Mouse (Mus musculus) liver (tissue): ENCODE measurements around the gene Ldlrad3.

Experiments used
- DNase-seq: peaks from one replicate; pipeline ENCODE4 v3.0.0-alpha.2; 2020; ENCODE audit warnings: mixed read lengths

Gene Ldlrad3

DNA sequence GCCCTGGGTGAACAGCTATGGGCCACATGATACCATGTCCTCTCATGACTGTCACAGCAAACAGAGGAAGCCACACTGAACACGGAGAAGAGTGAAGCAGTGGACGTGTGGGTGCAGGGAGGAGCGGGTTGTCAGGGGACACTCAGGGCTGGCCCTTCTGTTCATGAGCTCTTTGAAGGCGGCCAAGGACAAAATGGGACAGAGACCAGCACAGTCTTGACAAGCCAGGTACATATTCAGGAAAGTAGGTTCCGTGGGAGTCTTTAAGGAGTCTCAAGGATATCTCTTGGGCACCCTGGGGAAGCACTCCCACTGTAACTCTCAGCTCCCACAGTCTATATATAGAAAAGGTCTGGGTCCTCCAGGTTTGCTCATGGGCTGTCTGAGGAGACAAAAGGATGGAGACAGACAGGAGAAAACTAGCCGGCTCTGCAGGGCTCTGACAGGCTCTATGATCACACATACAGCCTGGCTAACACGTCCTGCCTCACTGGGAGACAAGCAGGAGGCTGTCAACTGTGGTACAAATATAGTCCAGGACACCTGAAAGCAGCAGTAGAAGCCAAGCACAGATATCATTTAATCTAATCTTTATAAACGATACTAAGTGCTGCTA, 121.3 kb downstream of the Ldlrad3 start:
- DNase-seq: no peak

DNA sequence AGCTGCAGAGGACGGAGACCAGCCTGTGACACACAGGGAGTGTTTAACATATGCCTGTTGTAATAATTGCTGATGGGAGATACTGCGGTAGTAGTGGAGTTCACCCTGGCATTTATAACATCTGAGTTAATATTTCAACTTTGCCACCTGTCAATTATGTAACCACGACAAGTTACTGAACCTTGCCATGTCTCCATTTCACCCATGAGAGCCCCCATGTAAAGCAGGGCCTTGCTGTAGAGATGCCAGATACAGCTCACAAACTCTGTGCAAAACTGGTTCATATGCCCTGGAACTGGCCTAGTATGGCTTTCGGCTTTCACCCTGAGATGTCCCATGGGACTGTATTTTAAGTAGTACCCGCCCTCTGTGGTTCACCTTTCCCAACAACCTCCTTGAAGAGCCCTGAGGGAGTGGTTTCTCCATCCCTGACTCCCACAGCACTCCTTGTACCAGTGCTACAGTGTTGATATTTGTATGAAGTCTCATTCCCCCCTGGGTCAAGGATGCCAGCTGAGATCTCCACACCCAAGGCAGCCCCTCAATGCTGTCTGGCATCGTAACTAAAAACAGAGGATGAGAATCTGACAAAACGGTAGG, 122.2 kb downstream of the Ldlrad3 start:
- no peak for DNase-seq

DNA sequence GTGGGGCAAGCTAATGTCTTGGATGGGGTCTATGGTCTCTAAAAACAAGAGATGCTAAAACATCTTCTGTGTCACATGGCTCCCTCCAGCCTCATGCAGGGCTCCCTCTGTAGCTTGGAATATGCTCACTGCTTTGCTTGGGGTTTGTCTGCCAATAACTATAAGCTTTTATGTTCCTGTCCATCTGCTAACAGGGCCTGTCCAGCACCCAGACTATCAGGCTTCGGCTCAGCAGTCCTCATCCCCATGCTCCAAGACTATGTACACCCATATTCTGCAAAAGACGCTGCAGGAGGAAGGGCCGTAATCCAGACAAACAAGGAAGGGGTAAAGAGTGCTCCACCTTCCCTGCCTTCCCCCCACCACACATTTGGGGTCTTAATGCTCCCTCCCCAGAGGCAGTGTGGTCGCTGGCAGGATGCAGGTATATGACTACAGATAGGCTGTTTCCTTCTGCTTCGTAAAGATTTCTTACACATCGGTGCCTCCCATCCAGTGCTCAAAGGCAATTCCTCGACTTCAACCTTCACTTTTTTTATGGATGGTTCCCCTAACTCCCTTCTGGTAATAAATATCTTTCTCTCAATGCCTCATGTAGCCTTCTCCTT, 123.2 kb downstream of the Ldlrad3 start:
- DNase-seq: no peak

DNA sequence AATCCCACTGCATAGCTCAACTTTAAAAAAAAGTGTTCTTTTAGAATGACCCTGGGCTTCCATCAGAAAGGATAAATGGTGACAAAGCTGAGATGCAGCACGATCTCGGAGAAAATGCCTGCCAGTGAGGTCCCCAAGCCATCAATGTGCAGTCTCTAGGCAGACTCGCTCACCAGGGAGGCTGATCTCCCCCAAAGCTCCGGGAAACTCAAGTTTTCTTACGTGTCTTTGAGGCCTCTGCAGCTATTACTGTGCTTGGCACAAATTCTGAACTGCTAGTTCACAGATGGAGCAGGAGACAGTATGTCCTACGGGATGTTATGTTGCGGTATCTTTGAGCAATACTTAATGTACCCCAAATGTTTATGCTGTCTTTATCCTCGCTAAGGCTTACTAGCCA, 124.3 kb downstream of the Ldlrad3 start:
- DNase-seq: no peak

DNA sequence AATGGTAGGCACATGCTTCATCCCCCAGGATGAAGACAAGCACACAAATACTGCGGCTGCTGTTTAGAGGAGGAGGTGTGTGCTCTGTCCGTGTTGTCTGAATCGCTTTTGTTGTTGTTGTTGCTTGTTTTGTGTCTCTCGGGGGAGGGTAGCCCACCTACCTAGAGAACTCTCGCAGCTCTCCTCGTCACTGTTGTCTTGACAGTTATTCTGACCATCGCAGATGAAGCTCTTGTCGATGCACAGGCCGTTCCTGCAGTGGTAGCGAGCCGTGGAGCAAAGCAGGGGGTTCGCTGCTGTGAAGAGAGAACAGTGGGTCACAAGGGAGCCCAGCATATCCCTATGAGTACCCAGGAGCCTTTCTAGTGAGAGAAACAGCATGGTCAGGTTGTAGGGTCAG, 128.4 kb downstream of the Ldlrad3 start:
- no peak for DNase-seq

DNA sequence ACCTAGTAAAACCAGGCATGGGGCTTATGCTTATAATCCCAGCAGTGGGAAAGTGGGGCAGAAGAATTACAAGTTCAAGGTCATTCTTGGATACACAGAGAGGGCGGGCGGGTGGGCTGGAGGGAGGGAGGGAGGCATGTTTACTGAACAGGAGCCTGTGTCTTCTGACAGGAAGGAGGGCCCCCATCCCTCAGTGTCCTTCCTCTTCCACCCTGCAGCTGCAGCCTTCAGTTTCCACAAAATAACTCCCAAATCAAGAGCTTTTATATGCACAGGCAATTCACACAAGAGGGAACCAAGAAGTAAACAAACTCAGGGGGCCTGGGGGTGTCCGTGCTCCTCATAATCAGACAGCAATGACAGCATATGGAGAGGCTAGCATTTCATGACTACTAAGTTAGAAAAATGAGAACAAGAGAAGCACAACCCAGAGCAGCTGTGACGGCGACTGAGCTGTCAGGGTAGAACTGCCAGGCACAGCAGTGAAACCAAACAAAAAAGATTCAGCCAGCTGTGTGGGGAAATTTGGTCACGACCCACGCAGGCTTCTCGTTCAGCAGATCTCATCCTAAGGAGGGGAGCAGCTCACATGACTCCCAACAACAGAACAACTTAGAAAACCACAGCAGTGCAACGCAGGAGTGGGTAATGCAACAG, 129.0 kb downstream of the Ldlrad3 start:
- DNase-seq: no peak

DNA sequence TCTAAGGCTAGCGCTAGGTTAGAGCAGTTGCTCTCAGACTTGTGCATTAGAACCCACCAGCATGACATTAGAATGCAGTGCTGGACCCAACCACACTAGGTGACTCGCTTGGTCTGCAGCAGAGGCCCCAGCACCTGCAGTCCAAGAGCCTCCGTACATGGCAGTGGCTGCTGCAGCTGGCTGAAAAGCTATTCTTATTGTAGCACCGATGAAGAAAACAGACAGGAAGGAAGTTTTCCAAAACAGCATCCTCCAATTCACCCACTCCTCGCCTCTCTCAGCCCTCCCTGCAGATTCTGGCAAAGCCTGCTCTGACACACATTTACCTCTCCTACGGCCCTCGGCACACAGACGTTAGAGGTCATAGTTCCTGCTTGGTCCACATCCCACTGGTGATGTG, 130.0 kb downstream of the Ldlrad3 start:
- no peak for DNase-seq

DNA sequence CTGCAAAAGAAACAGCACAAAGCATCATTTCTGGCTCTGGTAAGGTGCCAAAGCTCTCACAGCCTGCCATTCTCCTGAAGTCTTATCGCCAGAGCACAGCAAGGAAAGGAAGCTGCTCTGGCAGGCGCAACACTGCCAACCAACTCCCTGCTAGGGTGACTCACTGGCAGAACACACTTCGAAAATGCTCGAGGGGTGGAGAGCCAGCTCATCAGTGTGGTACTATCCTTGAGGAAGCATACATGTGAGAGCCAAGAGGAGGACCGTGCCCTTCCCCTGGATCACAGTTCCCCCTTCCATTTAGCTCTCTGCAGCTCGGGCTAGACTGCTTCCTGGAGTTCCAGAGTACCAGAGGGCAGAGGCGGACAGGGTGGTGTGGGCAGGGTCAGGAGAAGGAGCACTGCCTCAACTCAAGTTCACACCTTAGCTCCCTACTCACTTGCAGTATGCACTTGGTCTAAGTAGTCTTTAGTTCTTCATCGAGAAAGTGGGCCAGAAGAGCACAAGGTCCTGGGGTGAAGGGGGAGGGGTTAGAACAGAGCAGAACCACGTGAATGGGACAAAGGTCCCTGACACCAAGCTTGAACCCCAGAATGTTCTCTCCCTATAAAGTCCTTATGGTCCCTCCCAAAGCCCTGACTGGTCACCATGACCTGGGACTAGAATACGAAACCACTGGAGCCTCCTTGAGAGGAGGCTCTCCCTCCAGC, 133.1 kb downstream of the Ldlrad3 start:
- DNase-seq: no peak

DNA sequence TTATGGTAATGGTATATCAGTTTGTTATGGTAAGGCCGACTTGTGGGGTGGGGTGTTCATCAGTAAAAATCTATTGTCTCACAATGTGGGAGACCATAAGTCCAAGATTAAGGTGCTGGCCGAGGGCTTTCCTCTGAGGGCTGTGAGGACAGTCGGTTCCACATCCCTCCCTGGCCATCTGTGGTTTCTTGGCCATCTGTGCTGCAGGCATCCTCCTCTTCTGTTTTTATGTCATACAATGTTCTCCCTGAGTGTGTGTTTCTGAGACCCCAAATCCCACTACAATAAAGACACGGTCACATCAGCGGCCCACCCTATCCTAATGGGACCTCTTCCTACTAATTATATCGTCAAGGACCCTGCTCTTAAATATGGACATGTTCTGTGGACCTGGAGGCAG, 133.8 kb downstream of the Ldlrad3 start:
- DNase-seq: no peak

DNA sequence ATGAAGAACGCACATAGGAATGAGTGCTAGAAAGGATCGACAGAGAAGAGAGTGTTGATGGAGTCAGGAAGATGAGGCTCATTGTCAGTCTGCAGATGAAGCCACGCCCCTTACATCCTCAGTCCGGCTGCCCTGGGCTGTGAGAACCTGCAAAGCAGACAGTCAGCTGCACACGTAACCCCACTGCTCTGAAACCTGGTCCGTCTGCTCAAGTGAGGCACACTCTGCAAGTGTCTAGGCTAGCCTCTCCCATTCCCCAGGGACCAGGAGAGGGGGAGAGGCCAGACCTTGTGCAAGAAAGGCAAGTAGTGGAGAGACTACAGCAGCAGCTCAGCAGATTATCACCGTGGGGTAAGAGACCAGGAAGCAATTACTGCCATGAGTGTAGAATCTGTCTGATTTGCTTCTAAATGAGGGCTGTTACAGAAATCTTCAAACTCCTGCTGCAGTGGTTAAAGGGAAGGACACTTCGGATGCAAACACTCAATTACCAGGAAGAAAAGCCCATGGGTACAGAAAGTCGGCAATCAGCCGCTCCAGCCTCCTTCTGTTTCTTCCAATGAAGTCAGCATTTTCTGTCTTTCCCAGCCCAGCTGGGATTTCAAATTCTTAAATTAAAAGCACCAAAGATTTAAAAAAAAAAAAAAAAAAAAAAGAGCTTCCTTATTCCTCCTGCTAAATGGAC, 136.2 kb downstream of the Ldlrad3 start:
- no peak for DNase-seq

DNA sequence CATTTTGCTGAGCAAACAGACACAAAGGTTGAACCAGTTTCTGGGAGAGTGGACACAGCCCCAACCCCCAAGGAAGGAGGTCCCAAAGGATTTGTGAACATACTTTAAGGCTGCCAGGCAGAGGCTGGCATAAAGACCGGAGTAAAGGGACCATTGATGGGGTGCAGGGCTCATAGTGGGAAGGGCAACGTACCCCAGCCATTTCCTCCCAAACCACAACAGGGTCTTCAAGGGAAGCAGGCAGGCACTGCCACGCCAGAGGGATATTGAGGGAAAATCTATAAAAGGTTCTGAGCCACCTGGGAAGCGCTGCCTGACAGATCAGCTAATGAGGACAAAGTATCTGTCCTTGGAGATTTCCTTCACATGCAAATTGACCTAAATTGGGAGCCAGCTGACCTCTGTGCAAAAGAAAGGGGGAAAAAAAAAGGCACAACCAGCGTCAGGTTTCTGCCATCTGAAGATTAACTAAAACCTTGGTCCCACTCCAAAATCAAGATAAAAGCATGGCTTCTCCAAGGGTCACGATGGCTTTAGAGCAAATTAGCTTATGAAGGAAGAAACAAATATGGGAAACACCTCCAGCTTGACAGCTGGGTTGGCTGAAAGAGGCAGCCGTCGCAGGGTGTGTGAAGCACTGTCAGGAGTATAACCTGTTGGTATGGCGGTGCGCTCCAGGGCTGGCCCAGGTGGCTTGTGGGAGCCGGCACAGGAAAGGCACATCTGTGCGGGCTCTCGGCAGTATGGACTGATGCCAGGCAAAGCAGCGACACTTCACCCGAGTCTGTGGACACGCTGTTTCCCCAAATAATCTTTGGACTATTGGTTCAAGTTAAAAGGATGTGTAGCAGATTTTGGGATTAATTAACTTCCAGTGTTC, 137.6 kb downstream of the Ldlrad3 start:
- DNase-seq: no peak

DNA sequence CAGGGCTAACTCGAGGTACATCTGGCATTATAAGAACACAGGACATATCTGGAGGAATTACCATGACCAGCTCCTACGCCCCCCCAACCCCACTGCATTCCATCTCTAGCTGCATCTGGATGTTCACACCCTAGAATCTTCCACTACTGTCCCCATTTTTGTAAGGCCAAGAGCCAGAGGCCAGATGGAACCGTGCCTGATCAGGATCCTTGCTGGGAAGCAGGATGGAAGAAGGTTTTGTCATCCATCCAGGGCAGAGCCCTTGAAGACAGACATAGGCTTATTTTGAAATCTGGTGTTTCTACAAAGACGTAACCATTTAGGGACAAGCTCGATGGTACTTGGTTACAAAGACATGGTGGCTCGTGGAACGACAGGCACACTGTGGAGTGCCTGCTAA, 139.7 kb downstream of the Ldlrad3 start:
- DNase-seq: no peak

DNA sequence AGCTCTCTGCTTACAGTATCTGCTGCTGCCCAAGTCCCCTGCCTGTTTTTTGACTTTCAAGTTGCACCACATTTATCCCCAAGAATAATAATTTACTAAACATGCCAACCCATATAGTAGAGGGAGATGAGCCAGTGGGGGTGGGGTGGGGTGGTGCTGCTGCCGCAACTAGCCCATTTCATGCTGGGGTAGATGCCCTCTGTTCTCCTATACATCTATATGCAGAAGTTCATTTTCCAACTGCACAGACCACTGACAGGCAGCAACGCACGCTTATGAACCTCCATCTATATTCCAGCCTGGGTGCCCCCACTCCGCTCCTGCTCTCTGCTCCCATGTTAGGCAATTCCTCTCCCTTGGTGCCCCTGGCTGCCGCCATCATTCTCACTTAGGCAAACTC, 145.7 kb downstream of the Ldlrad3 start:
- DNase-seq: no peak

DNA sequence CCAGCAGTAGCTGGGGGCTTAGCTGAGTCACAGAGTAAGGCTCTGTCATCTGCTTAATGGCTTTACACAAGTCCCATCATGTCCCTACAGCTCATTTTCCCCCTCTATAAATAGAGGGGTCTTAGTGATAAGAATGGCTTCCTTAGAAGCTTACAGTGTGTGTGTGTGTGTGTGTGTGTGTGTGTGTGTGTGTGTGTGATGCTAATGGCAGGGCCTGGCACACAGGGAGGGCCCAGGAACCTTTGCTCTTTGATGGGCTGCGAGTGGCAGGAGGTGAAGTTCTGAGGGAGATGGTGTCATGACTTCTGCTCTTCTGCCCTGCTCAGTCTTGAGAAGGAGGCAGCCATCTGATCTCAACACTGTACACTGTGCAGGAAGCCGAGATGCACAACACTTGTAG, 146.2 kb downstream of the Ldlrad3 start:
- no peak for DNase-seq

DNA sequence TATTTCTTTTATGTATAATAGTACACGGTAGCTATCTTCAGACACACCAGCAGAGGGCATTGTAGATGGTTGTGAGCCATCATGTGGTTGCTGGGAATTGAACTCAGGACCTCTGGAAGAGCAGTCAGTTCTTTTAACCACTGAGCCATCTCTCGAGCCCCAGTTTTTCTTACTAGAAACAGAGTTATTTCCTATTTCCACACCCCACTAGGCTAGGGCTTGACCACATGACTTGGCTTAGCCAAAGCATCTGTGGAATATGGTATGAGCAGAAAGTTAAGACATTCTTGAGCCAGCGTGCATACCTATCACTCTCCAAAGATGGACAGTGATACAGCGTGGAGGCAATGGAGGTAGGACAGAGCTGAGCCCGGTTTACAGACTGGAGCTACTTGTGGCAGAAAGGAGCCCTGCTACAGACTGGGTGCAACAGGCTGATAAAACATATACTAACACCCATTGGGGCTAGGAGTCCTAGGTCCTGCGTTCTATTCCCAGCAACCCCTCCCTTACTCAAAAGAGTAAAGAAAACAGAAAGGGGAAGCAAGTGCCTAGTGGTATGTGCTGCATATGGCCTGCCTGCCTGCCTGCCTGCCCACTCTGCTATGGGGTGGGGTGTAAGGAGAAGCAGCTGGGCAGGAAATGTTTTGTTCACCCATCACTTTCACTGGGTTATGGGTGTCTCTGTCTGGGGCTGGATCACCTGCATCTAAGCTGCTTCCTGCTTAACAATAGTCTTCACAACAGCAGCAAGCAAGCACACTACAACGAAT, 147.1 kb downstream of the Ldlrad3 start:
- no peak for DNase-seq

DNA sequence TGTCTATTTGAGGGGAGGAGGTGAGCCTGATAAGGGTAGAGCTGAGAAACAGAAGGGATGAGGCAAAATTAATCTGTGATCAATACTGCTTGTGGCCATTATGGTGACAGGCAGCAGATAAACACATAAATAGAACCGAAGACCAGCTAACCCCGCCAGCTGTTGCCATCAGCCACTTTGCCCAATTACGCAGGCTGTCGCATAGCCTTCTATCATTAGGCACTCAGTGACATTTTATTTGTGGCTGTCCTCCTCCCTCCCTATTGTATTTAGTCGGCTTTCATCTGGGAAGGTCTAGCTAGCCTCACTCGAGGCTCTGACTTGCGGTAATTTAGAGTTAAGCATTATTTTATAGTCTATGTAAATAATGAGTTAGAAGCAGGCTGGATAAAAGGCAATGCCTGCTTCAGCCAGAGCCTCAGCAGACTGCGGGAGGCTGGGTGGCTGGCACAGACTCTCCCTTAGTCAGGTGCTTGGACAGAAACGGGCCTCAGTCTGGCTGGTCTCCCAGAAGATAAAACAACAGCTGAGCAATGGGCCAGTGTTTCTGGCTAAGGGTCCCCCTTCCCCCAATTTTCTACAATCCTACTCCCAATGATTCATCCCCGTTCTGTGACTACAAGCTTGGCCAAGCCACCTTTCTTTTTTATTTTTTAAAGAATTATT, 147.8 kb downstream of the Ldlrad3 start:
- DNase-seq: no peak

DNA sequence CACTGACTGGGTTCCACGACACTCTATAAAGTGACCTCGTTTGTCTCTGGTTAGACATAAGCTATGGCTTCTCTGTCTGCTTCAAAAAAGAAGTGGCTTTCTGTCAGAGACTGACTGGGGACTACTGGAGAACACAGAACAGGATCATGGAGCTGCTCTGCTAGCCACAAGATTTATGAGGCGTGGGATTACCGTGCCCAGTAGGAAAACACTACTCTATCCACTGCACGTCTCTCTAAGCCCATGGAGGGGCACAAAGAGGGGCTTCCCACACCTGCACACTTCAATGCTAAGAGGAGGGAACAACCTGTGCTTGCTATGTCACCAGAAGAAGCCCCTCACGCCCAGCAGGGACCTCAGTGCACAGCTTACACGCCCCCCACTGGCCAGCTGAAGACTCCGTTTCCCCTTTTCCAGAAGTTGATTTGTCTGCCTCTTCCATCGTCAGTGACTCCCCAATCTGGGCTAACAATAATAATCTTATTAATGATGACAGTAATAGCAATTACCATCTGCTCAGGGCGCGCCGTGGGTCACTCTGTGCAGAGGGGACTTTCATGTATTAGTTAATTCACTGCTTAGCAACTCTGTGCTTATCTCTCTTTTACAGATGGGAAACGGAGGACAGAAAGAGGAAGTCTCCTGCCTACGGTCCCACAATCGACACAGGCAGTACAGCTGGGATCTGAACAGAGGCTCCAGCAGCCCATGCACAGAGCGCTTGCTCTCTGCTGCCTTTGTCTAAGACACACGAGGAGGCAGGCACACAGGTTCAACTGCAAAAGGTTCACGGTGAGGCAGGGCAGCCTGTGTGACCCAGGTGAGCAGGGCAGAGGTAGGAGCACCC, 149.3 kb downstream of the Ldlrad3 start:
- peak; percentile 42 for DNase-seq

DNA sequence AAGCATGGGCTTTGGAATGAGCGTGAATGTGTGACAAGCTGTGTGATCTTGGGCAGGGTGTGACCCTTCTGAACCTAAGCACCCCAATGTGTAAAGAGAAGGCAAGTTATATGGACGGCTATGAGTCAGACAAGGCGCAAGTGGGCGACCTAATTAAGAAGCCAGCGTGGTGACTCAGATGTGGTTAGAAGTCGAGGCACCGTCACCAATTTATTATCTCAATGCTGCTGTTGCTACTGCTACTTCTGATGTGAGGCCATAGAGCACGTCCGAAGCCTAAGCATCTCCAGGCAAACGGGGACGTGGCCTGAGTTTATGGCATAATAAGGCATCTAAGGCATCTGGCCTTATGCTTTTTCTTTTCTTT, 151.7 kb downstream of the Ldlrad3 start:
- no peak for DNase-seq

DNA sequence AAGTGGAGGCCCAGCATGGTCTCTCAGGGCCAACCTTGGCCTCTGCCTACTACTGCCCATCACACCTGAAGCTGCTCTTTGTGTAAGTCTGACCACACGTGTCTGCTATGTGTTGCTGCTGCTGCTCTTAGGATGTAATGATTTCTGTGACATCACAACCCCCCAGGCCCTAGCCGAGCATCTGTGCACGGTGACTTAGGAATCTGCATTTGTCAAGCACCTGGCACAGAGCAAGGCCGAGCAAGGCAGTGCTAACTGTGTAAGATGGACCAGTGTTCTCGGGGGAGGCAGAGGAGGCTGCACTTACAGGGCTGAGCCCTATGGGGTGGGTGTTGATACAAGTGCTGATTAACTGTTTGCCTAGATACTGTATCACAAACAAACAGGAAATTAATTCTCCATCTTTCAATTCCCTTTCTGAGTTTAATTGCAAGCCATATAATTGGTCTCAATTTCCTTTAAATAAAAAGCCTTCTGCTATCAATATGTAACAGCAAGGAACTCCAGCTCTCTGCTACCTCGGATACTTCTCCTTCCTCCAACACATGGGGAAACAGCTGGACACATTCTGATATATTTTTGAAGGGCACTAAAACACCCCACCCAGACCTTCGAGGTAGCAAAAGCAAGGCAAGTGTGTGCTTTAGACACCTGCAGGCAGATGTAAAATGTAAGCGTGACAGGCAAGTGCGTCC, 152.2 kb downstream of the Ldlrad3 start:
- no peak for DNase-seq
